Mouse (Mus musculus) erythroblast, embryonic 14.5 days (primary cell): Measurements from ENCODE around the gene Gm27021. TPM values are rescaled to one million over a fixed set of nuclear protein-coding genes. Genes with fewer than 3 reads are reported as not detected.
"Not testable (repeated sequence)": the region's sequence is repeated elsewhere in the genome, so short reads cannot be mapped to it uniquely, and the experiment has no call there.

Experiments used
- H3K27me3 ChIP-seq: 2 replicates; pipeline ENCODE4 v1.6.1; 2012; ENCODE audit warnings: inconsistent platforms; ENCODE audit not compliant: control insufficient read depth
- H3K36me3 ChIP-seq: 2 replicates; pipeline ENCODE4 v1.6.1; 2012; ENCODE audit warnings: mild to moderate bottlenecking, inconsistent platforms; ENCODE audit not compliant: control insufficient read depth
- H3K4me1 ChIP-seq: 2 replicates; pipeline ENCODE4 v1.6.1; 2012; ENCODE audit warnings: inconsistent platforms; ENCODE audit not compliant: control insufficient read depth
- H3K4me3 ChIP-seq: replicated peaks from 2 replicates; pipeline ENCODE3; 2012; ENCODE audit warnings: moderate library complexity, mild to moderate bottlenecking, inconsistent platforms
- H3K9me3 ChIP-seq: 2 replicates; pipeline ENCODE4 v1.6.1; 2012; ENCODE audit warnings: low read length, inconsistent platforms, mixed read lengths; ENCODE audit not compliant: control insufficient read depth
- GATA1 ChIP-seq: IDR thresholded peaks from 2 replicates; pipeline ENCODE4 v1.6.1; 2012; ENCODE audit warnings: low read length, inconsistent platforms, mixed read lengths
- TAL1 ChIP-seq: IDR thresholded peaks from 3 replicates; pipeline ENCODE4 v1.6.1; 2012; ENCODE audit warnings: low read length, inconsistent platforms, mixed read lengths
- polyA plus RNA-seq: library from polyadenylated mRNA; stranded (reverse); fragments of >175 nt; gene quantifications from 2 replicates; pipeline ENCODE4 v1.2.3, GENCODE M21; 2012

The Gm27021 gene
- polyA plus RNA-seq, 1 experiment = 0.74 TPM

DNA sequence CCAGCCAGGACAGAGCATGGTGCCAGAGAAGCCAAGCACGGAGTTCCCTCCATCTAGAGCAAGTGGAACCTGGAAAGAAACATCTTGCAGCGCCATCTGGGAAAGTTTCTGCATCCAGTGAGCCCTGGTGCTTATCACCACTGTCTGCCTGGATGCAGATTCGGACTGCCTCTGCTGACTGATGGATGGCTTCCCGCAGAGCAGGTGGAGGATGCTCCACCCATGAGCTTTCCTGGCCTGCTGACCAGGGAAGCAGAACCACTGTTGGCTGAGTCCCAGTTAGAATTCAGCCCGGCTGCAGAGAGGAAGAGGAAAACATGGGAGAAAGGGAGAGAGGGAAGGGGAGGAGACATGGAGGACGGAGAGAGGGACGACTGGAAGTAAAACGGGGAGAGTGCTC is 19.9 kb upstream of the Gm27021 start:
- H3K36me3 ChIP-seq = no peaks in the 10 kb centered on the region
- H3K4me1 ChIP-seq = peaks cover 8% of the 10 kb centered on the region
- no peaks in the 10 kb centered on the region for H3K9me3 ChIP-seq
- H3K4me3 ChIP-seq = no peak overlapping the region
- H3K27me3 ChIP-seq = peaks cover under 1% of the 10 kb centered on the region; the same call in 1 of the 2 replicates
- TF ChIP-seq GATA1 = no peak
- TF ChIP-seq TAL1 = no peak

DNA sequence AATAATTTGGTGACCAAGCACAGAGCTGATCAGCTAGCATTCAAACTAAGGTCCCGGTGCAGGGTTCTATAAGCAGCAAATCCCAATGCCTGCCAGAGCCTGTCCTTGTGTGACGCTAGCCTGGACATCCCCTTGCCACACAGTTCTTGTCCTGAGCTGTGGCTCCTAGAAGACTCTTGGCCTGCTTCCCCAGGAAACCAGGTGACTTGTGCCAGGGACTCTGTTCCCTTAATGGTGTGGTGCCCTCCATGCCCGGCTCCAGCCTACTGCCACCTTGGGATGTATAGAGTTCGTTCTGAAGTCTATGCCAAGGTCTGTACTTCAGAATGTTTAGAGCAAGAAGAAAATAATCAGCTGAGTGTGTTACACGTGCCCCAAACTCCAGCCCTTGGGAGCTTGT is 18.7 kb upstream of the Gm27021 start:
- Histone ChIP-seq H3K4me3 (no peak overlapping the region), H3K4me1 (peaks cover 8% of the 10 kb centered on the region), H3K27me3 (peaks cover 3% of the 10 kb centered on the region; the same call in 1 of the 2 replicates), H3K36me3 (no peaks in the 10 kb centered on the region), H3K9me3 (no peaks in the 10 kb centered on the region)
- TF ChIP-seq TAL1 = no peak
- no peak for TF ChIP-seq GATA1

DNA sequence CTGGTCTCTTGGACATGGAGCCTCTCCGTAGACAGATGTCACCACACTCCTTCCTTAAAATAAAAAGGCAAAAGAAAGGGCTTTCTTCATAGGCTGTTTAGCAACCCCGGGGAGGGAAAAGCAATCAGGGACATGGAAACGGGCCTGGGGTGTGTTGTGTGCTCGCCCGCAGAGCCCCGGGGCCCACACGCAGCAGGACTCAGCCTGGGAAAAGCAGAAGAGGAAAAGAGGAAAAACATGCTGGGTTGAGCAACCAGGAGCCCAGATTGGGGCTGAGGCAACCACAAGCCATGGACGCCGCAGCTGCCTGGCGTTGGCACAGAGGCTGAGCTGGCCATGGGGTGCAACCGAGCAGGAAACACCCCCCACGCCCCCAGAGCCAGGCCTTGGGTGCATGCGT is 18.2 kb upstream of the Gm27021 start:
- peaks cover 8% of the 10 kb centered on the region for H3K4me1 ChIP-seq
- H3K27me3 ChIP-seq = peaks cover 3% of the 10 kb centered on the region; the same call in 1 of the 2 replicates
- no peaks in the 10 kb centered on the region for H3K9me3 ChIP-seq
- TF ChIP-seq TAL1 (no peak), GATA1 (no peak)
- H3K4me3 ChIP-seq = no peak overlapping the region
- H3K36me3 ChIP-seq = no peaks in the 10 kb centered on the region

DNA sequence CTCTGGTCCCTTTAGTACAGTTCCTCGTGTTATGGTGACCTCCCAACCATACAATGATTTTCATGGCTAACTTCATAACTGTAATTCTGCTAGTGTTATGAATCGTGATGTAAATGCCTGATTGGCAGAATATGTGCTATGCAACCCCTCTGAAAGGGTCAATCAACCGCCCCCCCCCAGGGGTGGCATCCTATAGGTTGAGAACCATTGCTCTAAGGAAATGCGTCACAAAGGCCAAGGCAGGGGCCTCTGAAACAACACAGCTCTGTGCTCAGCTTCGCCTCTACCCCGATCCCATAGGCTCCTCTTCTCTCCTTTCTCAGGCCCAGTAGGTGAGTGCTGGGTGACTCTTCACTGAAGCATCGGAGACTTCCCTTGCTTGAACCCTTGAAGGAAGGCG is 17.7 kb upstream of the Gm27021 start:
- Histone ChIP-seq H3K4me1 (peaks cover 8% of the 10 kb centered on the region), H3K9me3 (no peaks in the 10 kb centered on the region), H3K4me3 (no peak overlapping the region), H3K36me3 (no peaks in the 10 kb centered on the region), H3K27me3 (peaks cover 3% of the 10 kb centered on the region; the same call in 1 of the 2 replicates)
- TF ChIP-seq GATA1 = no peak
- TF ChIP-seq TAL1 = no peak

DNA sequence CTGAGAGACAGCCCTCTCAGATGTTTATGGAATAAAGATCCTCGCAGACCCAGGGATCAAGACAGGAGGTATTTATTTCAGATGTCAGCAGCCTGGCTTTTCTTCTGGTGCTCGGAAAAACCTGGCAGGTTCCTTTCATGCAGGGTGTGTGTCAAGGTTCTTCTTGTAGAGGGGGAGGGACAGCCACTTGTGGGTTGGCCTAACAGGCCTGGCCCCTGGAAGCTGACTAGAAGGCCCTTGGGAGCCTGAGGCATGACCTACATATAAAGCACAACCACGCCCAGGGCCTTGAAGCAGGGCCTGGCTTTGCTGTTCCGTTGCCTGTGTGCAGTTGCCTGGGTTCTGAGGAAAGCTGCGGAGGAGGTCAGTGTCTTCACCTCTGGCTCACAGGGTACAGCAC is 17.2 kb upstream of the Gm27021 start:
- no peaks in the 10 kb centered on the region for H3K9me3 ChIP-seq
- peaks cover 12% of the 10 kb centered on the region for H3K4me1 ChIP-seq
- peaks cover 3% of the 10 kb centered on the region; the same call in 1 of the 2 replicates for H3K27me3 ChIP-seq
- no peak overlapping the region for H3K4me3 ChIP-seq
- TF ChIP-seq GATA1 (no peak), TAL1 (no peak)
- no peaks in the 10 kb centered on the region for H3K36me3 ChIP-seq

DNA sequence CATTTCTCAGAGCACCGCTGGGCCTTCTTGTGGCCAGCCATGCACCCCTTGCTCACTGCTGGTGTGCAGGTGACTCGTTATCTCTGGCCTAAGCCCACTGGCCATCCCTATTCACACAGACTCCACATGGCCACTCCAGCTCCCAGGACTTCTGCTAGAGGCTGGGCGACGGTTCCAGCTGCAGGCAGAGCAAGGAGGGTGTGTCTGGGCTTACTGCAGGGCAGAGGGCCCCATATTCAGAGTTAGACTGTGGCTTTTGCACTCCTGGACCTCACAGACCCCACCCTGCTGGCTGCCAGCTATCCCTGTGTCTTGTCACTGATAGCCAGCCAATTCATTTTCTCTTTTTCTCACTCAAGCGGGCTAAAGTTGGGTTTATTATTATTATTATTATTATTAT is 16.2 kb upstream of the Gm27021 start:
- no peak overlapping the region for H3K4me3 ChIP-seq
- peaks cover 5% of the 10 kb centered on the region; the same call in 1 of the 2 replicates for H3K27me3 ChIP-seq
- TF ChIP-seq GATA1 = no peak
- TF ChIP-seq TAL1 = no peak
- peaks cover 21% of the 10 kb centered on the region for H3K4me1 ChIP-seq
- H3K36me3 ChIP-seq = no peaks in the 10 kb centered on the region
- no peaks in the 10 kb centered on the region for H3K9me3 ChIP-seq

DNA sequence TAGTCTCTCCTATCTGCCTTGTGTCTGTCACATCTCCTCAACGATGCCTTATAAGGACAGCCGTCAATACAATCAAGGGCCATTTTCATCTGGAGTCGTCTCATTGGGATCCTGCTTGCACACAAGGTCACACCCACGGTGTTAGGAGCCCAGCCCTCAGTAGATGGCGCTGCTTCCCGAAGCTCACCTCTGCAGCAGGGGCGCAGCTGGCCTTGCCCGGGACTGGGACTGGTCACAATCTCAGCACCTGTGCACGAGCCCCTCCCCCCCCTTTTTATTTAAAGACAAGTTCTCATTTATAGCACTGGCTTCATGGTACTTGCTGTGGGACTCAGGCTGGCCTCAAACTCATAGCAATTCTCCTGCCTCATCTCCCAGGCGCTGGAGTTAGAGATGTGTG is 15.7 kb upstream of the Gm27021 start:
- Histone ChIP-seq H3K9me3 (no peaks in the 10 kb centered on the region), H3K4me1 (peaks cover 21% of the 10 kb centered on the region), H3K4me3 (no peak overlapping the region), H3K36me3 (no peaks in the 10 kb centered on the region), H3K27me3 (peaks cover 5% of the 10 kb centered on the region; the same call in 1 of the 2 replicates)
- TF ChIP-seq TAL1 (no peak), GATA1 (no peak)

DNA sequence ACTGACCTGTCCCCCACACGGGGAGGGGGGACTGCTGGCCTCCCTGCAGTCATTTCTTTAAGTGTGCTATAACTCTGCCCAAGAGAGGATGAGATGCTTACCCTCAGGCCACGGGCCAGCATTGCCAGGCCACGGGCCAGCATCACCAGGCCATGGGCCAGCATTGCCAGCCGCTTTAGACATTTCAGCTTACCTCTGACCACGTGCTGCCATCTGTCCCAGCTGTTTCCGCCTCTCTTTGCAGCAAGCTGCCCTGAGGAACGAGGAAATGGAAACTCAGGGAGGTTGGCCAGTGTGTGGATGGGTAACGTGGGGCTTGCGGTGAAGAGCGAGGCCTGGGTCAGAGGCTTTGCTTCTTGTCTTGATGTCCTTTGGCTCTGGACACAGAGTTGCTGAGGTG is 13.2 kb upstream of the Gm27021 start:
- TF ChIP-seq TAL1 = no peak
- TF ChIP-seq GATA1 = no peak
- Histone ChIP-seq H3K4me3 (no peak overlapping the region), H3K4me1 (peaks cover 21% of the 10 kb centered on the region), H3K36me3 (peaks cover 3% of the 10 kb centered on the region), H3K27me3 (peaks cover 5% of the 10 kb centered on the region; the same call in 1 of the 2 replicates), H3K9me3 (no peaks in the 10 kb centered on the region)

DNA sequence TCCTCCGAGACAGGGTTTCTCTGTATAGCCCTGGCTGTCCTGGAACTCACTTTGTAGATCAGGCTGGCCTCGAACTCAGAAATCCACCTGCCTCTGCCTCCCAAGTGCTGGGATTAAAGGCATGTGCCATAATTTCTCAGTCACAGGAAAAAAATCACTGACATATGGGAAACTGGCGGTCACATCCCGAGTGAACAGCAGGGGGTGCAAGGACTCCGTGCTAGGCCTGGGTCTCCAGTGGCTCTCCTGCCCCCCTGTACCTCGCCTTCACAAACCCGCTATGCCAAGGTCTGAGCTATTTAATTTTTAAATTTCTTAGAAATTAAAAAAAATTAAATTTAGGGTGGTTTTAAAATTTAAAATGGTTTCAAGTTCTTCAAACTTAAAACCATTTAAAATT is 12.5 kb upstream of the Gm27021 start:
- H3K4me3 ChIP-seq, H3K27me3 ChIP-seq, H3K9me3 ChIP-seq, H3K36me3 ChIP-seq: not testable (repeated sequence)
- H3K4me1 ChIP-seq = peaks cover 21% of the 10 kb centered on the region

DNA sequence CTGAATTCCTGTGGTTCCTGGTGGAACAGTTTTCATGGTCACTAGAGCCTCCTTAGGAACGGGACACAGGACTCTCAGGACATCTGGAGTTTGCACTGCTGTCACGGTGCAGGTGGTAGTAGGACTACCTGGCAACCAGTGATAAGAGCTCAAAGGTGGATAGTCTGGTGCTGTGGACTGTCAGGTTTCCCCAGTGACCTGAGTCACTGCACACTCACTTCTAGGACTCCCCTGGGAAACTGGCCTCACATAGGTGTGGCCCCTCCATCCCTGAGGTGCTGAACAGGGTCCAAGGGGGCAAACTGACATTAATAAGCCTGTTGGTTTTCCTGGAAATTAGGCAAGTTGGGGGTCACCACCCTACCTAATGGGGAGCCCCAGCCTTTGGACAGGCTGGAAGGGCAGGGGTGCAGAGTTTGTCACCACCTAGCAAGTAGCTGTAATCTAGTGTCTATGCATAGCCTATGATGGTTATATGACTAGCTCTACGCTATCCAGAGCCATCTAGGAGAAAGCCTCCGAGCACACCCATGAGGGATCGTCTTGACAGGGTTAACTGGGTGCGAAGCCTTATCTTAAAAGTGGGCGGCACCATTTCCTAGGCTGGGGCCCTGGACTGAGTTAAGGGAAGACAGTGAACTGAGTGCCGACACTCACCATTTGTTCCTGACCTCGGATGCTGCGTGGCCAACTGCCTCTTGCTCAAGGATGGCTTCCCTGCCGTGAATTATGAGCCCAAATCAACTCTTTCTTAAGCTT is 11.9 kb upstream of the Gm27021 start:
- Histone ChIP-seq H3K27me3 (0 out of 2 replicates have a peak, but pooled peaks cover 5% of the 10 kb centered on the region), H3K4me3 (no peak overlapping the region), H3K4me1 (peaks cover 21% of the 10 kb centered on the region), H3K36me3 (peaks cover 15% of the 10 kb centered on the region), H3K9me3 (no peaks in the 10 kb centered on the region)
- no peak for TF ChIP-seq TAL1
- no peak for TF ChIP-seq GATA1
